Mouse (Mus musculus) heart, adult 2 months (tissue): ENCODE results near the gene Fkbp7.

Experiments
- CTCF ChIP-seq: fragments of 200-600 bp; IDR thresholded peaks from 2 replicates; pipeline ENCODE4 v1.8.1; 2022; ENCODE audit warnings: antibody characterized with exemption, mild to moderate bottlenecking, moderate library complexity
- EP300 ChIP-seq: fragments of 200-500 bp; IDR thresholded peaks from 2 replicates; pipeline ENCODE4 v1.6.1; 2011; ENCODE audit warnings: low read depth, low read length, control low read depth; ENCODE audit not compliant: insufficient read depth
- POLR2A ChIP-seq: fragments of 200-500 bp; IDR thresholded peaks from 2 replicates; pipeline ENCODE4 v1.6.1; 2011; ENCODE audit warnings: mild to moderate bottlenecking, low read depth, low read length, control low read depth; ENCODE audit not compliant: insufficient read depth

DNA sequence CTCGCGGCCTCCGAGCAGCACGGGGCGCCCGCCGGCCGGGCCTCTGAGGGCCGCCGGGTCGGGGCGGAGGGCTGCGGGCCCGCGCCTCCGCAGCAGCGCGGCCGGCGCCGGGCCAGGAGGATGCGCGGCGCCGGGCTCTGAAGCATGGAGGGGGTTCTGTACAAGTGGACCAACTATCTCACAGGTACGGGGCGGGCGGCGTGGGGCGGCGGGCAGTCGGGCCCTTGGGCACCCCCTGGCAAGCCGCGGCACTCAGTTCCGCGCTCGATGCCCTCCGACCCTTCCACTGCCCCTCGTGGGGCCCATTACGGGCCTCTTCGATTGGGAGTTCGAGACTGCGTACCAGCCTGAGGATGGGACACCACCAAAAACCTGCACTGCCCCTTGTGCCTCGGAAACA is 2.5 kb upstream of the Fkbp7 start:
- TF ChIP-seq CTCF (no peak), POLR2A (no peak), EP300 (no peak)
